Mouse (Mus musculus) small intestine, adult 2 months (tissue): ENCODE data around the gene Dapk1.

Experiments used
- CTCF ChIP-seq: fragments of 200-500 bp; IDR thresholded peaks from 2 replicates; pipeline ENCODE4 v1.5.1; 2012; ENCODE audit warnings: low read depth, mild to moderate bottlenecking, control low read depth, inconsistent platforms, low read length, moderate library complexity, mixed read lengths; ENCODE audit not compliant: insufficient replicate concordance, insufficient read length; ENCODE audit errors: extremely low read depth
- POLR2A ChIP-seq: fragments of 200-500 bp; IDR thresholded peaks from 2 replicates; pipeline ENCODE4 v1.6.1; 2012; ENCODE audit warnings: low read depth, mild to moderate bottlenecking, control low read depth, inconsistent platforms, low read length, moderate library complexity

- TF ChIP-seq POLR2A (no peak), CTCF (no peak)
These were observed 27.8 kb upstream of the Dapk1 start for GRCm38 (mm10) chr13:60573971-60574370.
